Mouse (Mus musculus) layer of hippocampus, adult 2 months (tissue): ENCODE results near the gene Masp1. TPM values are rescaled to one million over a fixed set of nuclear protein-coding genes. Genes with fewer than 3 reads are reported as not detected.

Experiments
- DNase-seq, 2 experiments: peaks; one replicate each; pipeline ENCODE4 v3.0.0; 2022; ENCODE audit warnings: low spot score in 2 of 2
- H3K27ac ChIP-seq: fragments of 200-600 bp; 2 replicates; pipeline ENCODE4 v1.8.1; 2022
- H3K4me3 ChIP-seq: fragments of 200-600 bp; 2 replicates; pipeline ENCODE4 v1.8.1; 2022; ENCODE audit warnings: mild to moderate bottlenecking
- CTCF ChIP-seq: fragments of 200-600 bp; conservative IDR thresholded peaks from 2 replicates; pipeline ENCODE4 v1.8.1; 2022; ENCODE audit warnings: antibody characterized with exemption, mild to moderate bottlenecking, moderate library complexity
- total RNA-seq, 2 experiments: library from RNA; stranded (reverse); gene quantifications; 2 replicates each; pipeline ENCODE4 v1.2.3; 2021

Masp1 gene
- total RNA-seq, 2 experiments from 2014 or later, result 12.4 to 12.6 TPM

DNA sequence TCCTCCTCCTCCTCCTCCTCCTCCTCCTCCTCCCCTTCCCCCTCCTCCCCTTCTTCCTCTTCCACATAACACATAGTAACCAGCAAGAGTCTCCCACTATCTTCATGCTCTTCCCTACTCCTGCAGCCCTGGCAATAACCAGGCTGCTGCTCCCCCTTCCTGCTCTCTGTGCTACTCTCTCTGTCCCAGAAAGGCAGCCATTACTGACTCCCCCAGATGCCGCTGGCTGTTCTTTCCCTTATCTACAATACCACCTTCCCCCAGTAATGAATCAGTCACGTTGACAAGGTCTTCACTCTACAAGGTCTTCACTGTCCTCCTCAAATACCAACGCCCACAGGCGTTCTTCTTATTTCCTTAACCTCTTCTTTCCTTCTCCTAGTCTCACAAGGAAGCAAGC, 119.2 kb downstream of the Masp1 start:
- Histone ChIP-seq H3K4me3 (no peak overlapping the region), H3K27ac (no peak overlapping the region)
- TF ChIP-seq CTCF, result no peak
- DNase-seq, result no peak

Other genes starting within 250 kb of the Masp1 start
- under 1 TPM; 0.23 to 0.52 TPM for gene Rtp1, start 91.7 kb downstream of the Masp1 start, total RNA-seq
- 1 to 10 TPM; 1.6 to 1.9 TPM for gene Rtp4, start 524 bp downstream of the Masp1 start, total RNA-seq